In genomic region chr15:84756426-84756825, GRCm38 (mm10) we compare ENCODE assay signal across 9 mouse cellular contexts. TPM values are rescaled to one million over a fixed set of nuclear protein-coding genes. Genes with fewer than 3 reads are reported as not detected.
DNase-seq lines count a peak whose midpoint lies in the region; ATAC-seq and TF ChIP-seq lines count a peak whose summit lies in the region.
"Had no signal": no experiment of that assay in that cellular context is flagged by ENCODE, and none has a peak within 500 bp of the region (broad histone marks: within the 10 kb centered on the region; RNA-seq: fewer than 3 reads in every experiment).

No protein-coding gene starts in this region.

- 0 out of 2 replicates have a peak, but pooled peaks have one; percentile 9 for TF ChIP-seq CTCF in testis, adult 2 months (IDR thresholded peaks at IDR 0.05; ENCODE audit: control insufficient read depth, insufficient read depth, insufficient replicate concordance, low read depth, low read length)
- TF ChIP-seq CTCF in thymus, adult 2 months (IDR thresholded peaks at IDR 0.05; ENCODE audit: borderline replicate concordance, control insufficient read depth, extremely low read depth, insufficient read depth, low read length, poor library complexity): no peak

- no peaks in the 10 kb centered on the region for H3K36me3 ChIP-seq in testis, adult 2 months (ENCODE audit: control insufficient read depth, insufficient read depth, low read length)
- no peaks in the 10 kb centered on the region for H3K36me3 ChIP-seq in thymus, adult 2 months (ENCODE audit: control insufficient read depth, insufficient read depth, low read length)

- DNase-seq in frontal cortex, postnatal 10 days (ENCODE audit: low spot score in 2 of 2): no peak
- no peak for DNase-seq in testis, postnatal 14 days (ENCODE audit: low spot score)
- peak; percentile 45 to 53 for DNase-seq in layer of hippocampus, postnatal 36 days
- peak; percentile 57 to 64 for DNase-seq in right cerebral cortex, postnatal 10 days (ENCODE audit: low spot score in 2 of 2)
- DNase-seq in thymus, adult 2 months: no peak
- no peak for DNase-seq in gastrocnemius, postnatal 36 days

- no peaks in the 10 kb centered on the region for H3K27me3 ChIP-seq in testis, adult 2 months (ENCODE audit: control insufficient read depth, insufficient read depth, low read length)
- no peaks in the 10 kb centered on the region for H3K27me3 ChIP-seq in thymus, adult 2 months (ENCODE audit: control insufficient read depth, insufficient read depth, low read length)

- no peak overlapping the region for H3K27ac ChIP-seq in testis, adult 2 months (ENCODE audit: control insufficient read depth, insufficient read depth, low read depth, low read length)
- no peak overlapping the region for H3K27ac ChIP-seq in thymus, adult 2 months (ENCODE audit: control insufficient read depth, insufficient read depth, low read length)

- no peak for TF ChIP-seq POLR2A in testis, adult 2 months (IDR thresholded peaks at IDR 0.05; ENCODE audit: control insufficient read depth, low read depth, low read length)
- TF ChIP-seq POLR2A in thymus, adult 2 months (IDR thresholded peaks at IDR 0.05; ENCODE audit: control insufficient read depth, extremely low read depth, insufficient read depth, low read length, poor library complexity): no peak

- intact Hi-C loops in gastrocnemius, postnatal 36 days (cut with DNase I): loop anchor here (5.0 kb wide), 3 partner anchors 84 to 241 kb away; no protein-coding TSS in a partner anchor

- ATAC-seq in frontal cortex, adult (ENCODE audit: low TSS enrichment): peak; percentile 71; the same call in 1 of the 2 replicates

- WGBS in thymus, adult 2 months: 29% methylated on average over 22 of the region's 22 CpGs

- H3K4me3 ChIP-seq in testis, adult 2 months (ENCODE audit: control insufficient read depth, low read depth, low read length): peak overlapping the region; percentile 59
- H3K4me3 ChIP-seq in thymus, adult 2 months (ENCODE audit: control insufficient read depth, insufficient read depth, low read length): no peak overlapping the region
- H3K4me3 ChIP-seq: erythroblast, embryonic 14.5 days had no signal

- H3K4me1 ChIP-seq in testis, adult 2 months (ENCODE audit: control insufficient read depth, insufficient read depth, low read length): no peaks in the 10 kb centered on the region
- H3K4me1 ChIP-seq in thymus, adult 2 months (replicated peaks; ENCODE audit: control insufficient read depth, insufficient read depth, low read length): no peaks in the 10 kb centered on the region

RNA-seq across cellular contexts. Expression of gene Arhgap8, which starts 36.6 kb away (rescaled TPM):
- 3.1 and 3.7 TPM in 2 replicates for polyA plus RNA-seq in testis, adult 2 months (2012; rRNA removed)
- under 1 TPM in 1 of 2 experiments, not detected in 1; 0.42 TPM for total RNA-seq in layer of hippocampus, postnatal 36 days (2021)
- 11.8 and 16.0 TPM in 2 replicates for polyA plus RNA-seq in thymus, adult 2 months (2012; rRNA removed)
- total RNA-seq in gastrocnemius, postnatal 36 days (2021): under 1 TPM; 0.17 to 0.38 TPM
- polyA plus RNA-seq: erythroblast, embryonic 14.5 days had no signal

Comparison
In these comparisons a context has a peak if more than half of its experiments do, and no peak if none do; other contexts are left out.
1. DNase-seq: peak in layer of hippocampus, postnatal 36 days (2 of 2) and right cerebral cortex, postnatal 10 days (2 of 2); none in frontal cortex, postnatal 10 days (0 of 2), testis, postnatal 14 days (single experiment), thymus, adult 2 months (single experiment) and gastrocnemius, postnatal 36 days (0 of 2).